Mouse (Mus musculus) urinary bladder, postnatal 36 days (tissue): ENCODE data around the gene Slc2a5.

Experiments
- DNase-seq, 2 experiments: peaks; one replicate each; pipeline ENCODE4 v3.0.0; 2022; ENCODE audit warnings: low spot score in 2 of 2, mixed read lengths in 1 of 2

The Slc2a5 gene

GRCm38 (mm10) chr4:150140346-150140745 lies 21.3 kb downstream of the Slc2a5 start:
- DNase-seq: no peak

GRCm38 (mm10) chr4:150144242-150144641 lies 25.2 kb downstream of the Slc2a5 start:
- DNase-seq: no peak

GRCm38 (mm10) chr4:150146286-150146685 lies 27.2 kb downstream of the Slc2a5 start:
- DNase-seq: no peak

GRCm38 (mm10) chr4:150151045-150151444 lies 32.0 kb downstream of the Slc2a5 start:
- DNase-seq: no peak

GRCm38 (mm10) chr4:150152483-150152882 lies 33.4 kb downstream of the Slc2a5 start:
- DNase-seq: no peak

- DNase-seq: no peak
Measured at GRCm38 (mm10) chr4:150155301-150155700, 36.2 kb downstream of the Slc2a5 start.

GRCm38 (mm10) chr4:150155731-150156130 lies 36.6 kb downstream of the Slc2a5 start:
- no peak for DNase-seq

GRCm38 (mm10) chr4:150157348-150157882 lies 38.3 kb downstream of the Slc2a5 start:
- no peak for DNase-seq

- no peak for DNase-seq
Measured at GRCm38 (mm10) chr4:150159458-150159857, 40.4 kb downstream of the Slc2a5 start.

- DNase-seq: no peak
Measured at GRCm38 (mm10) chr4:150162561-150163169, 43.6 kb downstream of the Slc2a5 start.

- no peak for DNase-seq
Measured at GRCm38 (mm10) chr4:150164875-150165274, 45.8 kb downstream of the Slc2a5 start.

GRCm38 (mm10) chr4:150168406-150168805 lies 49.3 kb downstream of the Slc2a5 start:
- DNase-seq: no peak

- DNase-seq: no peak
Measured at GRCm38 (mm10) chr4:150172107-150172506, 53.0 kb downstream of the Slc2a5 start.

- DNase-seq: peak; percentile 26 to 28
Measured at GRCm38 (mm10) chr4:150173281-150173680, 54.2 kb downstream of the Slc2a5 start.

- no peak for DNase-seq
Measured at GRCm38 (mm10) chr4:150174027-150174426, 54.9 kb downstream of the Slc2a5 start.

- peak in 1 of 2 experiments; percentile 20 for DNase-seq
Measured at GRCm38 (mm10) chr4:150176535-150176934, 57.5 kb downstream of the Slc2a5 start.

GRCm38 (mm10) chr4:150177122-150177521 lies 58.0 kb downstream of the Slc2a5 start:
- DNase-seq: no peak

GRCm38 (mm10) chr4:150178131-150178530 lies 59.0 kb downstream of the Slc2a5 start:
- no peak for DNase-seq

- no peak for DNase-seq
Measured at GRCm38 (mm10) chr4:150181304-150181703, 62.2 kb downstream of the Slc2a5 start.

- DNase-seq: no peak
Measured at GRCm38 (mm10) chr4:150188236-150188635, 69.2 kb downstream of the Slc2a5 start.

- no peak for DNase-seq
Measured at GRCm38 (mm10) chr4:150192199-150192598, 73.1 kb downstream of the Slc2a5 start.
